Mouse (Mus musculus) small intestine, adult 2 months (tissue): ENCODE results near the gene Cdc26. TPM values are rescaled to one million over a fixed set of nuclear protein-coding genes. Genes with fewer than 3 reads are reported as not detected.

Experiments
- H3K27ac ChIP-seq: fragments of 200-500 bp; 2 replicates; pipeline ENCODE4 v1.5.1; 2012; ENCODE audit warnings: low read depth, low read length, control low read depth, inconsistent platforms; ENCODE audit not compliant: insufficient read depth
- H3K27me3 ChIP-seq: fragments of 200-500 bp; 2 replicates; pipeline ENCODE4 v1.6.1; 2012; ENCODE audit warnings: mild to moderate bottlenecking, moderate library complexity, low read length, inconsistent platforms; ENCODE audit not compliant: control insufficient read depth, insufficient read depth
- H3K36me3 ChIP-seq: fragments of 200-500 bp; 2 replicates; pipeline ENCODE4 v1.6.1; 2012; ENCODE audit warnings: mild to moderate bottlenecking, low read length, control low read depth, inconsistent platforms; ENCODE audit not compliant: control insufficient read depth, insufficient read depth
- H3K4me1 ChIP-seq: fragments of 200-500 bp; 2 replicates; pipeline ENCODE4 v1.6.1; 2012; ENCODE audit warnings: low read length, inconsistent platforms, mixed read lengths; ENCODE audit not compliant: control insufficient read depth, insufficient read depth, insufficient read length
- H3K4me3 ChIP-seq: fragments of 200-500 bp; 2 replicates; pipeline ENCODE4 v1.5.1; 2012; ENCODE audit warnings: low read depth, mild to moderate bottlenecking, control low read depth, inconsistent platforms, low read length, moderate library complexity
- CTCF ChIP-seq: fragments of 200-500 bp; IDR thresholded peaks from 2 replicates; pipeline ENCODE4 v1.5.1; 2012; ENCODE audit warnings: low read depth, mild to moderate bottlenecking, control low read depth, inconsistent platforms, low read length, moderate library complexity, mixed read lengths; ENCODE audit not compliant: insufficient replicate concordance, insufficient read length; ENCODE audit errors: extremely low read depth
- POLR2A ChIP-seq: fragments of 200-500 bp; IDR thresholded peaks from 2 replicates; pipeline ENCODE4 v1.6.1; 2012; ENCODE audit warnings: low read depth, mild to moderate bottlenecking, control low read depth, inconsistent platforms, low read length, moderate library complexity
- WGBS: fragments of 180-500 bp; shearing (Covaris S2); methylation state at CpG from one replicate; pipeline ENCODE4 v1.1.7; 2018; 5-methylcytosine and 5-hydroxymethylcytosine counted together
- polyA plus RNA-seq: library from polyadenylated mRNA; depleted of rRNA; stranded (reverse); fragments of >200 nt; gene quantifications from 2 replicates; pipeline ENCODE4 v1.2.3, GENCODE M21; 2012

Gene Cdc26
- polyA plus RNA-seq, 1 experiment, result 6.6 TPM

DNA sequence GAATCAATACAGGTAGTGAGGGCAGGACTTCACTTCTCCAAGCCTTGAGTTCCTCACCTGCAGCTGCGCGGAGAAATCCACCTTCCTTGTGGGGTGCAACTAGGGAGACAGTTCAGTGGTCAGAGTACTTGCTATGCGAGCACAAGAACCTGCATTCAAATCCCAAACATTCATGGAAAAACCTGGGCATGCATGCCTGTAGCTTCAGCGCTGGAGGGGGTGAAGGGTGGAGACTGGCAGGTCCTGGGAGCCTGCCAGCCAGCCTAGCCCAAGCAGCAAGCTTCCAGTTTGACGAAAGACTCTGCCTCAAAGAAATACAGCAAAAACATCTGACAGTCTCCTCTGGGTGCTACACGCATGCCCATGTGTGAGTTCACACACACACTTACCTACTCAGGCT, 26.6 kb upstream of the Cdc26 start, which contains the start of gene Rnf183:
Gene Rnf183, minus strand, starts transcription at position 172 of the 400 bp plus-strand sequence.
- no peak within 1 kb of the TSS for H3K4me3 ChIP-seq
- WGBS, result 76% methylated on average over 6 of the region's 6 CpGs
- no peak for TF ChIP-seq CTCF
- no peaks in the 10 kb centered on the region for H3K36me3 ChIP-seq
- peaks cover 7% of the 10 kb centered on the region; the same call in 1 of the 2 replicates for H3K4me1 ChIP-seq
- H3K27me3 ChIP-seq, result no peaks in the 10 kb centered on the region
- H3K27ac ChIP-seq, result no peak within 1 kb of the TSS

DNA sequence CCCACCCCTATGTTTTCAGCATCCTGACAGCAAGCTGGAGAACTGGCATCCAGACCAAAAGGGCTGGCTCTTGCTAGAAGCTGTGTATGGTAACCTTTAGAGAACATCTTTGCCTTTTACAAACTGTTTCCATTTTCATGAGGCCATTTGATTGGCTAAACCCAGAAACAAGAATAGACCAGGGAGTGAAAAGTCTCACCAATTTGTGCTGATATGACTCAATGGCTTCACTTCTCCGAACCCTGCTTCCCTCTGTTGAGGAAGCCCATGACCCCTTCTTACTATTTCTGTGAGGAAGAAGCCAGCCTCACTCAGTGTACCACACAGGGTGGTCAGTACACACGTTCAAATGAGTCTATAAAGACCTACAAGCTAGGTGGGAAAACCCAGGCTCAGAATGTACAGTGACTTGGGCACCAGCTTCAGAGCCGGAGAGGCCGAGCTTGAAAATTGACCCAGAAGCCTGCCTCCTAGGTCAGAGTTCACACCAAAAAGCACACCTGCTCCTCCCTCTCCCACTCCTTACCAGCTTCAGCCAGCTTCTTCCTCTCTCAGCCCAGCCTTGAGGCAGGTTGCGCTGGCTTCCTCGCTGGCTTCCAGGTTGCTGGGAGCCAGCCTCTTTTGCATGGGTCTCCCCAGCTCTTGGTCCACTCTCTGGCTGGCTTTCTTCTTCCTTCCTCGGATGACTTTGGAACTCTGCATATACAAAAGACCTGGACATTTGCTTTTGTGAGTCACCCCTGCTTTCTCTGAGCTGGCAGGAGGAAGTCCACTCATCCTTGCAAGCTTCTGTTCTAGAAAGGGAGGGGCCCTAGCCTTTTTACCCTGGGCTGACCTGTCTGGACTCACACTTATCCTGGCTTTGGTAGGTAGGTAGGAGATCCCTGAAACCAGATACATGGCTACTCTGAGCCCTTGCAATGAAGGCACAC, 25.8 kb upstream of the Cdc26 start:
- H3K36me3 ChIP-seq, result no peaks in the 10 kb centered on the region
- TF ChIP-seq POLR2A, result no peak
- TF ChIP-seq CTCF, result peak; percentile 6; the same call in 1 of the 2 replicates
- no peak overlapping the region for H3K27ac ChIP-seq
- H3K4me3 ChIP-seq, result no peak overlapping the region
- 45% methylated on average over 7 of the region's 7 CpGs for WGBS
- no peaks in the 10 kb centered on the region for H3K27me3 ChIP-seq
- peaks cover 7% of the 10 kb centered on the region; the same call in 1 of the 2 replicates for H3K4me1 ChIP-seq

DNA sequence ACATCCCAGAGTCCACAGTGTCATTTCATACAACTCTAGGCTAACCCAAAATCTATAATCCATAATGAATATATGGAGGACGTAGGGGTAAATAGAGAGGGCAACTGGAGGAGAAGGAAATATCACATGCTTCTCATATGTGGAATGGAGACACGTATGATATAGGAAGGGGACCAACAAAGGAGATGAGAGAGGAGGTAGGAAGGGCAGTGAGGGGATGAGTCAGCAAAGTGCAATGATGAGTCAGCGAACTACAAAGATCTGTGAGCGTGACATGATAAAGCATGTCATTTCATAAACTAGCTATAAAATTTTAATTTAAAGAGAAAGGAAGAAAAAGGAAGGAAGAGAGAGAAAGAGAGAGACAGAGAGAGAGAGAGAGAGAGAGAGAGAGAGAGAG, 23.1 kb upstream of the Cdc26 start:
- Histone ChIP-seq H3K4me1 (peaks cover 7% of the 10 kb centered on the region; the same call in 1 of the 2 replicates), H3K4me3 (no peak overlapping the region), H3K36me3 (no peaks in the 10 kb centered on the region), H3K27ac (no peak overlapping the region), H3K27me3 (no peaks in the 10 kb centered on the region)
- 78% methylated on average over 4 of the region's 4 CpGs for WGBS
- TF ChIP-seq CTCF, result no peak
- TF ChIP-seq POLR2A, result no peak

DNA sequence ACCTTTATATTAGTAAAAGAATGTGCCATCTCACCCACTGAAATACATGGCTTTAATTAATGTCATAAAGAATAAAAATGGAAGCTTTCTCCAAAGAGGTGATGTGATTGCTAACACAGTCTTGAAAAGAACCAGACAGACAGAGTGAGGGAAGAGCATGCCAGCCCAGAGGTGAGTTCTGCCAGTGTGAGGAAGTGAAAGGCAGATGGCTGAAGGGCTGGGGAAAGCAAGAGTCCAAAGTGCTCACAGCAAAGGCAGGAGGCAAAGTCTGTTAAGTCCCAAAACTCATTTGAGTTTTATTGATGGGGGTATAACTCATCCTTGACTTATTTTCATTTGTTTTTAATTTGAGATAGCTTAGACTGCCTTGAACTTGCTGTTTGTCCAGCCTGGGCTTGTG, 22.2 kb upstream of the Cdc26 start:
- Histone ChIP-seq H3K4me1 (peaks cover 7% of the 10 kb centered on the region; the same call in 1 of the 2 replicates), H3K36me3 (no peaks in the 10 kb centered on the region)

DNA sequence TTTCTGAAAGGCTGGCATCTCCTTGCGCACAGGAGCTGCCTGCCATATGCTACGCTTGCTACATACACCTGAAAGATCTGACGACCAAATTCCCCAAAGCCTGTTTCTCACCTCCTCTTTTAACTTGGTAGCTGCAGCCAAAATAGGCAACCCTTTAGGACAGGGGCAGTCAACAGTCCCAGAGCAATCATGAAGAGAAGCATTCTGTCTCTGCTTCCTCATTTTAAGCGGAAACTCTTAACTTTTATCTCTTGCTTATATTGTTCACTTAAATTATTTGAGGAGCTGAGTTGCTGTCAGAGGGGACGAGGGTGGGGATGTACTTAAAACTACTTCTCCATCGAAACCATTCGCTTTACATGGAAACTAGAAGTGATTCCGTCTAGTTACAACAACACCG, 21.2 kb upstream of the Cdc26 start:
- no peak overlapping the region for H3K4me3 ChIP-seq
- H3K27me3 ChIP-seq, result no peaks in the 10 kb centered on the region
- peaks cover 4% of the 10 kb centered on the region for H3K36me3 ChIP-seq
- H3K27ac ChIP-seq, result no peak overlapping the region
- TF ChIP-seq CTCF (no peak), POLR2A (no peak)
- peaks cover 5% of the 10 kb centered on the region; the same call in 1 of the 2 replicates for H3K4me1 ChIP-seq
- 91% methylated on average over 9 of the region's 9 CpGs for WGBS

More for the DNA sequence above, 22.2 kb upstream of the Cdc26 start:
- no peaks in the 10 kb centered on the region for H3K27me3 ChIP-seq
- TF ChIP-seq CTCF, result no peak
- no peak for TF ChIP-seq POLR2A
- no peak overlapping the region for H3K27ac ChIP-seq
- H3K4me3 ChIP-seq, result no peak overlapping the region

DNA sequence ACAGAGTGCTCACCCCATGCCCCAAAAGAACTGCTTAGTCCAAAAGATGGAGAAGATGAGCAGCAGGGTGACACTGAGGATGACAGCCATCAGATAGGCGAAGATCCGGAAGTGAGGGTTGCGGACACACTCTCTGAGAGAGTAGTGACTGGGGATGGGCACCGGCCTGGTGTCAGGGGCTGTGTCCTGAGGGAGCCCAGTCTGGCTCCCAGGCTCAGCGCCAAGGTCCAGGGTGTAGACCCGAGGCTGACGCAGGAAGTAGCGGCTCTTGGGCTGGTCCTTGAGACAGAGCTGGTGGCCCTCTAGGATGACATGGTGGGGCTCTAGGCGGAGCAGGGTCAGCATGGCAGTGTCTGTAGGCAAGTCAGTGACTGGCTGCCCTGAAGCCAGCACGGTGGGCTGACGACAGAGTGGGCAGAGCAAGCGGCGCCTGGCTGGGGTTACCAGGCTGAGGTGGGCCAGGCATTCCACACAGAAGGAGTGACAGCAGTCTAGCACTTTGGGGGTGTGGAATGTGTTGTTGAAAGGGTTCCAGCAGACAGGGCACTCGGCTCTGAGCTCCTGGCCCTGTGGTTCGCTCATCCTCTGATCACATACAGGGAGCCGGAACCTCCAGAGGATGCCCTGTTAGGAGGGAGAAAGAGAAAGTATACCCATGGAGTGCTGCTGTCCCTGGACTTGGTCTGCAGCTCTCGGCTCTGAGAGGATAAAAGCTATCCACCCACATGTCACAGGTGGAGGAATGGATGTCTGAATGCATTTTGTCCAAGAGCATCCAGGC, 19.7 kb upstream of the Cdc26 start:
- TF ChIP-seq POLR2A, result no peak
- TF ChIP-seq CTCF, result no peak
- H3K36me3 ChIP-seq, result peaks cover 15% of the 10 kb centered on the region

DNA sequence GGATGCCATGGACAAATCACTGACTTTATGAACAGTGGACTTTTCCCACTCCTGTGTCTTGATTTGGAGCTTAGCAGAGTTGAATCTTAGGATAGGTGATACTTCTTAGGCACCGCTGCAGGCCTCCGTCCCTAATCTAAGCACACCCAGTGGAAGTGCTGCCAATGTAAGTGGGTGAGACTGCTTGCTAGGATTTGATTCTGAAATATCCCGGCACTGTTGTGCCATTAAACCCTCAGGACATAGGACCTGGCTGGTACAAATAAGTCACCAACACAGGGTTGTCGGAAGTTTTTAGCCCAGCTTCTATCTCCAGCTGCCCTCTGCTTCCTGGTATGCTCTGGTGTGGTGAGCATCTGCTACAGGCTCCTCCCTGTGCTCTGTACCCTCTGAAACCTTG, 17.4 kb upstream of the Cdc26 start:
- no peak for TF ChIP-seq POLR2A
- no peak for TF ChIP-seq CTCF

More for the DNA sequence above, 19.7 kb upstream of the Cdc26 start:
- Histone ChIP-seq H3K27ac (no peak overlapping the region), H3K4me3 (no peak overlapping the region), H3K27me3 (no peaks in the 10 kb centered on the region), H3K4me1 (no peaks in the 10 kb centered on the region)
- WGBS, result 71% methylated on average over 17 of the region's 17 CpGs

More for the DNA sequence above, 17.4 kb upstream of the Cdc26 start:
- peaks cover 33% of the 10 kb centered on the region for H3K36me3 ChIP-seq
- no peak overlapping the region for H3K4me3 ChIP-seq
- no peaks in the 10 kb centered on the region for H3K27me3 ChIP-seq
- no peak overlapping the region for H3K27ac ChIP-seq
- 92% methylated on average over 4 of the region's 4 CpGs for WGBS
- H3K4me1 ChIP-seq, result no peaks in the 10 kb centered on the region
